Mouse (Mus musculus) macrophage (primary cell): ENCODE data around the gene Arap1. TPM values are rescaled to one million over a fixed set of nuclear protein-coding genes. Genes with fewer than 3 reads are reported as not detected.

ENCODE experiments used
- H3K27ac ChIP-seq: fragments of 350-480 bp; formaldehyde crosslinking; 2 replicates; pipeline ENCODE4 v1.9.0; 2021
- H3K36me3 ChIP-seq: fragments of 350-480 bp; formaldehyde crosslinking; 2 replicates; pipeline ENCODE4 v1.9.0; 2021; ENCODE audit errors: inconsistent target
- H3K4me3 ChIP-seq: fragments of 350-480 bp; formaldehyde crosslinking; 2 replicates; pipeline ENCODE4 v1.9.0; 2021; ENCODE audit errors: inconsistent target
- H3K79me2 ChIP-seq: fragments of 350-480 bp; formaldehyde crosslinking; 2 replicates; pipeline ENCODE4 v1.9.0; 2021; ENCODE audit errors: inconsistent target
- WGBS: methylation state at CpG from one replicate; pipeline ENCODE4 v1.1.7; 2026; ENCODE audit warnings: inconsistent platforms; ENCODE audit not compliant: missing documents; 5-methylcytosine and 5-hydroxymethylcytosine counted together
- polyA plus RNA-seq: library from polyadenylated mRNA; stranded (reverse); fragments of 250-400 nt; gene quantifications from 3 replicates; pipeline ENCODE4 v1.2.4, GENCODE M21; 2018; ENCODE audit warnings: inconsistent platforms

Arap1 gene
- polyA plus RNA-seq, 1 experiment from 2014 or later = 225 TPM

- H3K27ac ChIP-seq = no peak overlapping the region
- H3K36me3 ChIP-seq = no peaks in the 10 kb centered on the region
- H3K4me3 ChIP-seq = no peak overlapping the region
- 89% methylated on average over 4 of the region's 4 CpGs for WGBS
- no peaks in the 10 kb centered on the region for H3K79me2 ChIP-seq
Observed at GRCm38 (mm10) chr7:101318848-101319247, 29.0 kb upstream of the Arap1 start.

GRCm38 (mm10) chr7:101319796-101320195 lies 28.1 kb upstream of the Arap1 start:
- H3K79me2 ChIP-seq = no peaks in the 10 kb centered on the region
- H3K4me3 ChIP-seq = no peak overlapping the region
- WGBS = 100% methylated on average over 1 of the region's 1 CpGs
- H3K27ac ChIP-seq = no peak overlapping the region
- H3K36me3 ChIP-seq = no peaks in the 10 kb centered on the region

GRCm38 (mm10) chr7:101320399-101321217 lies 27.3 kb upstream of the Arap1 start:
- H3K27ac ChIP-seq = no peak overlapping the region
- H3K79me2 ChIP-seq = no peaks in the 10 kb centered on the region
- 19% methylated on average over 15 of the region's 37 CpGs for WGBS

GRCm38 (mm10) chr7:101321218-101321827 lies 26.5 kb upstream of the Arap1 start:
- Histone ChIP-seq H3K4me3 (no peak overlapping the region), H3K27ac (no peak overlapping the region), H3K79me2 (no peaks in the 10 kb centered on the region), H3K36me3 (no peaks in the 10 kb centered on the region)
- 4% methylated on average over 48 of the region's 61 CpGs for WGBS

More at GRCm38 (mm10) chr7:101320399-101321217, 27.3 kb upstream of the Arap1 start:
- no peak overlapping the region for H3K4me3 ChIP-seq
- H3K36me3 ChIP-seq = no peaks in the 10 kb centered on the region

- Histone ChIP-seq H3K36me3 (no peaks in the 10 kb centered on the region), H3K27ac (no peak overlapping the region), H3K79me2 (no peaks in the 10 kb centered on the region), H3K4me3 (no peak overlapping the region)
- 91% methylated on average over 4 of the region's 4 CpGs for WGBS
Observed at GRCm38 (mm10) chr7:101323141-101323594, 24.7 kb upstream of the Arap1 start.

- WGBS = 81% methylated on average over 6 of the region's 6 CpGs
- H3K36me3 ChIP-seq = no peaks in the 10 kb centered on the region
- H3K79me2 ChIP-seq = no peaks in the 10 kb centered on the region
- H3K27ac ChIP-seq = no peak overlapping the region
- H3K4me3 ChIP-seq = no peak overlapping the region
Observed at GRCm38 (mm10) chr7:101324142-101324962, 23.5 kb upstream of the Arap1 start.

GRCm38 (mm10) chr7:101326006-101326405 lies 21.9 kb upstream of the Arap1 start:
- H3K27ac ChIP-seq = no peak overlapping the region
- WGBS = 92% methylated on average over 5 of the region's 5 CpGs
- H3K36me3 ChIP-seq = no peaks in the 10 kb centered on the region
- no peaks in the 10 kb centered on the region for H3K79me2 ChIP-seq
- H3K4me3 ChIP-seq = no peak overlapping the region

- no peaks in the 10 kb centered on the region for H3K36me3 ChIP-seq
- no peak overlapping the region for H3K4me3 ChIP-seq
- 88% methylated on average over 5 of the region's 5 CpGs for WGBS
- H3K79me2 ChIP-seq = no peaks in the 10 kb centered on the region
- no peak overlapping the region for H3K27ac ChIP-seq
Observed at GRCm38 (mm10) chr7:101327263-101327662, 20.6 kb upstream of the Arap1 start.

GRCm38 (mm10) chr7:101327786-101328185 lies 20.1 kb upstream of the Arap1 start:
- H3K27ac ChIP-seq = no peak overlapping the region
- H3K4me3 ChIP-seq = no peak overlapping the region
- WGBS = 96% methylated on average over 2 of the region's 2 CpGs
- no peaks in the 10 kb centered on the region for H3K79me2 ChIP-seq
- no peaks in the 10 kb centered on the region for H3K36me3 ChIP-seq

- H3K4me3 ChIP-seq = no peak overlapping the region
- no peaks in the 10 kb centered on the region for H3K36me3 ChIP-seq
- WGBS = 78% methylated on average over 4 of the region's 4 CpGs
- no peak overlapping the region for H3K27ac ChIP-seq
- H3K79me2 ChIP-seq = no peaks in the 10 kb centered on the region
Observed at GRCm38 (mm10) chr7:101328621-101329158, 19.2 kb upstream of the Arap1 start.

- no peaks in the 10 kb centered on the region for H3K79me2 ChIP-seq
- no peak overlapping the region for H3K4me3 ChIP-seq
- no peaks in the 10 kb centered on the region for H3K36me3 ChIP-seq
- no peak overlapping the region for H3K27ac ChIP-seq
- WGBS = 99% methylated on average over 4 of the region's 4 CpGs
Observed at GRCm38 (mm10) chr7:101329606-101330005, 18.3 kb upstream of the Arap1 start.

- Histone ChIP-seq H3K4me3 (no peak overlapping the region), H3K27ac (no peak overlapping the region), H3K36me3 (no peaks in the 10 kb centered on the region), H3K79me2 (no peaks in the 10 kb centered on the region)
- WGBS = 85% methylated on average over 10 of the region's 10 CpGs
Observed at GRCm38 (mm10) chr7:101330074-101330840, 17.6 kb upstream of the Arap1 start.

- no peaks in the 10 kb centered on the region for H3K79me2 ChIP-seq
- no peak overlapping the region for H3K4me3 ChIP-seq
- H3K36me3 ChIP-seq = no peaks in the 10 kb centered on the region
- WGBS = 93% methylated on average over 4 of the region's 4 CpGs
- no peak overlapping the region for H3K27ac ChIP-seq
Observed at GRCm38 (mm10) chr7:101330841-101331173, 17.1 kb upstream of the Arap1 start.
